In genomic region chr10:58600983-58601382, GRCm38 (mm10) we compare ENCODE assay signal across 11 mouse cellular contexts.
DNase-seq lines count a peak whose midpoint lies in the region; ATAC-seq lines count a peak whose summit lies in the region.
"Had no signal": no experiment of that assay in that cellular context is flagged by ENCODE, and none has a peak within 500 bp of the region (broad histone marks: within the 10 kb centered on the region; RNA-seq: fewer than 3 reads in every experiment).

No protein-coding gene starts in this region.

- H3K9ac ChIP-seq in hindbrain, embryonic 15.5 days = no peak overlapping the region
- H3K9ac ChIP-seq in neural tube, embryonic 13.5 days = no peak overlapping the region
- H3K9ac ChIP-seq: heart, embryonic 13.5 days; liver, embryonic 14.5 days had no signal

- H3K9me3 ChIP-seq in hindbrain, embryonic 15.5 days = no peaks in the 10 kb centered on the region
- no peaks in the 10 kb centered on the region for H3K9me3 ChIP-seq in neural tube, embryonic 13.5 days
- H3K9me3 ChIP-seq: heart, embryonic 13.5 days had no signal

- no peaks in the 10 kb centered on the region for H3K27me3 ChIP-seq in hindbrain, embryonic 15.5 days
- H3K27me3 ChIP-seq in neural tube, embryonic 13.5 days = no peaks in the 10 kb centered on the region
- H3K27me3 ChIP-seq: heart, embryonic 13.5 days; Patski had no signal

- H3K4me2 ChIP-seq in hindbrain, embryonic 15.5 days = no peak overlapping the region
- no peak overlapping the region for H3K4me2 ChIP-seq in neural tube, embryonic 13.5 days
- H3K4me2 ChIP-seq: heart, embryonic 13.5 days had no signal

- ATAC-seq in hindbrain, embryonic 15.5 days (ENCODE audit: low FRiP score, low read depth) = peak; percentile 65
- ATAC-seq in neural tube, embryonic 13.5 days (ENCODE audit: low read depth) = peak; percentile 85
- ATAC-seq: Patski had no signal

- H3K27ac ChIP-seq in hindbrain, embryonic 15.5 days (replicated peaks) = peak overlapping the region; percentile 59
- peak overlapping the region; percentile 84 for H3K27ac ChIP-seq in neural tube, embryonic 13.5 days (replicated peaks)
- H3K27ac ChIP-seq: heart, embryonic 13.5 days; liver, embryonic 14.5 days had no signal

- H3K36me3 ChIP-seq in hindbrain, embryonic 15.5 days = no peaks in the 10 kb centered on the region
- no peaks in the 10 kb centered on the region for H3K36me3 ChIP-seq in neural tube, embryonic 13.5 days
- H3K36me3 ChIP-seq: heart, embryonic 13.5 days had no signal

- 4% methylated on average over 5 of the region's 5 CpGs for WGBS in hindbrain, embryonic 15.5 days
- WGBS in neural tube, embryonic 13.5 days = 4% methylated on average over 5 of the region's 5 CpGs

- peak; percentile 50 for DNase-seq in adrenal gland, adult 2 months
- no peak for DNase-seq in adrenal gland, postnatal 4 days (ENCODE audit: low spot score in 2 of 2)
- DNase-seq in embryo, embryonic 11 days = peak; percentile 14
- no peak for DNase-seq in lung, postnatal 36 days
- no peak for DNase-seq in T-cell, adult 2 months (ENCODE audit: low spot score)
- no peak for DNase-seq in lung, postnatal 25 days (ENCODE audit: low spot score)

- H3K4me1 ChIP-seq in hindbrain, embryonic 15.5 days (replicated peaks) = peaks cover 15% of the 10 kb centered on the region
- peaks cover 23% of the 10 kb centered on the region for H3K4me1 ChIP-seq in neural tube, embryonic 13.5 days (replicated peaks)

- no peak overlapping the region for H3K4me3 ChIP-seq in hindbrain, embryonic 15.5 days
- H3K4me3 ChIP-seq in neural tube, embryonic 13.5 days = no peak overlapping the region
- H3K4me3 ChIP-seq: heart, embryonic 13.5 days had no signal

Comparison
In these comparisons a context has a peak if more than half of its experiments do, and no peak if none do; other contexts are left out.
1. DNase-seq: peak in adrenal gland, adult 2 months (single experiment) and embryo, embryonic 11 days (single experiment); none in adrenal gland, postnatal 4 days (0 of 2), lung, postnatal 36 days (single experiment), T-cell, adult 2 months (single experiment) and lung, postnatal 25 days (single experiment).